Mouse (Mus musculus) gastrocnemius, postnatal 4 days (tissue): ENCODE results near the gene Mfsd12. TPM values are rescaled to one million over a fixed set of nuclear protein-coding genes. Genes with fewer than 3 reads are reported as not detected.

ENCODE experiments used
- DNase-seq, 2 experiments: peaks; one replicate each; pipeline ENCODE4 v3.0.0; 2021 to 2022; ENCODE audit warnings: low spot score in 2 of 2, mixed read lengths in 2 of 2
- long read RNA-seq, 2 experiments: library from polyadenylated mRNA; stranded (forward); transcript quantifications; one replicate each; pipeline ENCODE4 v2.0.0; 2021
- total RNA-seq, 2 experiments: library from RNA; stranded (reverse); gene quantifications; 2 replicates each; pipeline ENCODE4 v1.2.3; 2021

Gene Mfsd12
- total RNA-seq, result 1 to 10 TPM; 8.6 to 9.9 TPM
- long read RNA-seq, experiment 1, partial matches to known transcripts, result 0 of 7 reads
- long read RNA-seq, experiment 1, other reads (novel, unspliced or antisense), result 4 of 7 reads
- long read RNA-seq, experiment 2, transcript Mfsd12-201 (10 exons, 3,971 nt), result major isoform, 10 of 25 reads
- long read RNA-seq, experiment 2, partial matches to known transcripts, result 12 of 25 reads
- long read RNA-seq, experiment 2, other reads (novel, unspliced or antisense), result 3 of 25 reads

DNA sequence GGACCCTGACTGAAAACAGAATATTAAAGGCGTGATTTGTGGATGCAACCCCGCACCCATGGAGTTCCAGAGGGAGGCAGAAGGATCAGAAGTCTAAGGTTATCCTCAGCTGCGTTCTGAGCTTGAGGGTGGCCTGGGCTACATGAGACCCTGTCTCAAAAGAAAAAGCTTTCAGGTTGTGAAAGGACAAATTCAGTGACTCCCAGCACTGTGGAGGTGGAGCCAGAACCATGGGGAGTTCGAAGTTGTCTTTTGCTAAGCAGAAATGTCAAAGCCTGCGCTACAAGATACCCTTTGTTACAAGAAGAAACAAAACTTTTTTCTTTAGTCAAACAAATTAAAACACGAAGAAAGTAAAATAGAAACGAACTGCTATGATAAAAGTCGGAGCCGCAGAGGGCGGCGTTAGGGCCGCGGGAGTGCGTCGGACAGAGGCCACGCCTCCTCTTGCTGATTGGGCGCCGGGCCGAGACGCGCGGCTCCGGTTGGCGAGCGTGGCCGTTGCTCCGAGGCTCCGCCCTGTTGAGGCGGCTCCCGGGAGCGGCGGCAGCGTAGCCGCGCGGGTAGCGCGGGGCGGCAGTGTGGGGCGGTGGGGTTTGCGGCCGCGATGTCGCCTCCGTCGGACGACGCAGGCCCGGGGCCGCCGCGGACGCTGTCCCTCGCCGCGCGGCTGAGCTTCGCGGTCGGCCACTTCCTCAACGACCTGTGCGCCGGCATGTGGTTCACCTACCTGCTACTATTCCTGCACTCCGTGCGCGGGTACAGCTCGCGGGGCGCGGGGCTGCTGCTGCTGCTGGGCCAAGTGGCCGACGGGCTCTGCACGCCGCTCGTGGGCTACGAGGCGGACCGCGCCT lies at the start of gene Mfsd12:
Gene Mfsd12, plus strand, starts transcription at position 501 of the 854 bp plus-strand sequence.
- peak; percentile 90 to 94 for DNase-seq

- DNase-seq, result no peak
Measured at GRCm38 (mm10) chr10:81309571-81309970, 47.7 kb upstream of the Mfsd12 start.

GRCm38 (mm10) chr10:81313581-81313980 lies 43.7 kb upstream of the Mfsd12 start:
- DNase-seq, result no peak

DNA sequence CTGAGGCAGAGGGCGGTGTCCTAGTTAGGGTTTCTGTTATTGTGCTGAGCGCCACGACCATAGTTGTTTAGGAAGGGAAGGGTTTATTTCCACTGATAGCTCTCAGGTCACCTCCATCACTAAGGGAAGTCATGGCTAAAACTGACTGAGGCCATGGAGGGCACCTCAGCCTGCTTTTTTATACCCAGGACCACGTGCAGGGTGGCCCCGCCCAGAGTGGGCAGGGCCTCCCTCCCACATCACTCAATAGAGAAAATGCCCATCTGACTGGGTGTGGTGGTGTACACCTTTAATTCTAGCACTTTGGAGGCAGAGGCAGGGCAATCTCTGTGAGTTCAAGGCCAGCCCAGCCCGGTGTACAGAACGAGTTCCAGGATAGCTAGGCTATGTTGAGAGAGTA lies 43.1 kb upstream of the Mfsd12 start:
- DNase-seq, result no peak

DNA sequence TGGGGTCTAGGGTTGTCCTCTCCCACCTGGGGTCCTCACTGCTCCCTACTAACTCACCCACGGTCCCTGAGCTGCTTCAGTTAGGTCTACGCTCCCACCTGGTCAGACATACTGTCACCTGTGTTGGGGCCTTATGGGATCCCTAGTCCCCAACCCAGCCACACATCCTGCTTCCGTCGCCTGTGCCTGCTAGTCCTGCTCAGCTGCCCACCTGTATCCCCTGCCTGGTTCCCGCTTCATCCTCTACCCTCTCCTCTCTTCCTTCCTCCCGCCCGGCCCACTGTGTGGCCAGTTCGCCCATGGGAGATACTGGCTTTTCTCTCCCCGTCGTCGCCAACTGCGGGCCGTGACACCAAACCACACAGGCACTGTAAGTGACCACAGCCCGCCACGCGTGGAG lies 41.7 kb upstream of the Mfsd12 start:
- DNase-seq, result no peak

DNA sequence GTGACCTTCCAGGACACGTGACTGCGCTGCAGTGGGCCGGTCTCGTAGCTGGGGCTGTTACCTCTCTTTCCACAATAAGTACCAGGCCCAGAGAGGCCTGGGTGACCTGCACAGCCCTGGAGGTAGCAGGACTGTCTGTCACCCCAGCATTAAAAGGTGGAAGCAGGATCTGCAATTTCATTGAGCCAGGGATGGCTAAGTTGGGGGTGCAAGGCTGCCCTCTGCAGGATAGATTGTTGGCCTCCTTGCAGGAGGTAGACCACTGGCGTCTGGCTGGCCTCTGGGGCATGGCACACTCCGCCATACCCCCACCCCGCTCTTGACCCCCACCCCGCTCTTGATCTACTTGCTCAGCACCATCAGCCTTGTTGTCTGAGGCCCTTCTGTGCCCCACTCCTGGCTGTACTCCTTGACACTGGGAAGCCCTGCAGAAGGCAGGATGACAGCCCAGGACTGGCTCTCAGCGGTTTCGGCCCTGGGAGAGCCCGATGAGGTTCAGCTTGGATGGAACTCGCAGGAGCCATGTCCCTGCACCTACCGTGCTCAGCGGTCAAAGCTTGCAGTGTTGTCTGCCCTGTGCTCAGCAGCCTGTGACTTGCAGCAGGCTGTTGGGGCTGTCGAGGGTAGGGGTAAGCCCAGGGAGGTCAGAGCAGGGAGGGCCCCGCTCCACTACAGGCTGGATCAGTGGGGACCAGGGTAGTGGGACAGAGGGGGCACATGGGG lies 40.8 kb upstream of the Mfsd12 start:
- DNase-seq, result no peak

DNA sequence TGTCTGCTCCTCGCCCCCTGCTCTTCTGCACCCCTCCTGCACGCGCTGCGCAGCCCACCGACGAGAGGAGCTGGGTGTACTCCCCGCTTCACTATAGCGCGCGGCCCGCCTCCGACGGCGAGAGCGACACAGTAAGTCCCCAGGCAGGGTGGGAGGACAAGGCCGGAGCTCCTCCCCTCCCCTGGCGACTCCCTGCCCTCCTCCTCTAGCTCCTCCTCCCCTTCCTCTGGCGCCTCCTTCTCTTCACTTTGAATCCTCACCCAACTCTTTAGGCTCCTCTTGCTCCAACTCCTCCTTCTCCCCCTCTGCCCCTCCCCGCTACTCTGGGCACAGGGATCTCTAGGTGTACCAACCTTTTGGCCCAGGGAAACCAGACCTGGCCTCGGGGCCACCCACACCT lies 40.0 kb upstream of the Mfsd12 start:
- DNase-seq, result no peak

GRCm38 (mm10) chr10:81318589-81319329 lies 38.5 kb upstream of the Mfsd12 start:
- no peak for DNase-seq

GRCm38 (mm10) chr10:81319330-81319699 lies 38.0 kb upstream of the Mfsd12 start:
- no peak for DNase-seq

- DNase-seq, result peak in 1 of 2 experiments; percentile 95
Measured at GRCm38 (mm10) chr10:81319741-81320549, 37.3 kb upstream of the Mfsd12 start.

- peak; percentile 95 to 99 for DNase-seq
Measured at GRCm38 (mm10) chr10:81320550-81321347, 36.5 kb upstream of the Mfsd12 start, which contains the start of gene Cactin. Gene Cactin (plus strand): TSS chr10:81321103.

- DNase-seq, result no peak
Measured at GRCm38 (mm10) chr10:81321436-81321835, 35.9 kb upstream of the Mfsd12 start.

- no peak for DNase-seq
Measured at GRCm38 (mm10) chr10:81322444-81322843, 34.8 kb upstream of the Mfsd12 start.

GRCm38 (mm10) chr10:81323141-81323775 lies 34.0 kb upstream of the Mfsd12 start:
- no peak for DNase-seq

- no peak for DNase-seq
Measured at GRCm38 (mm10) chr10:81323791-81324530, 33.3 kb upstream of the Mfsd12 start.

DNA sequence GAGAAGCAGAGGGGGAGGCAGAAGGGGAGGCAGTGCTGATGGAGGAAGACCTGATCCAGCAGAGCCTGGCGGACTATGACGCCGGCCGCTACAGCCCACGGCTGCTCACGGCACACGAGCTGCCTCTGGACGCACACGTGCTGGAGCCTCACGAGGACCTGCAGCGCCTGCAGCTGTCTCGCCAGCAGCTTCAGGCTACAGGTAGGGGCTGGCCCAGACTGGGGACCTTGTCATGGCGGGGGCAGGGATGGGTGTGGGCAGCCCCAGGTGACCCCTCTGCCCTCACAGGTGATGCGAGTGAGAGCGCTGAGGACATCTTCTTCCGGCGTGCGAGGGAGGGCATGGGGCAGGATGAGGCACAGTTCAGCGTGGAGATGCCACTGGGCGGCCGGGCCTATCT lies 32.1 kb upstream of the Mfsd12 start:
- DNase-seq, result no peak

GRCm38 (mm10) chr10:81325781-81326180 lies 31.5 kb upstream of the Mfsd12 start:
- no peak for DNase-seq

GRCm38 (mm10) chr10:81326858-81327257 lies 30.4 kb upstream of the Mfsd12 start:
- no peak for DNase-seq
